Mouse (Mus musculus): ENCODE results near the gene Krt88. TPM values are rescaled to one million over a fixed set of nuclear protein-coding genes. Genes with fewer than 3 reads are reported as not detected.

The Krt88 gene
- polyA plus RNA-seq, 1 experiment from 2014 or later = not detected

Other genes with a start within 250 kb of the Krt88 start
- gene Grasp, start 223.6 kb upstream of the Krt88 start, polyA plus RNA-seq (2015; fragmentation: Nextera tagmentation; extraction: Ambion mirVana) = 6.9 and 7.9 TPM in 2 replicates
- gene Nr4a1, start 193.5 kb upstream of the Krt88 start, polyA plus RNA-seq (2015; fragmentation: Nextera tagmentation; extraction: Ambion mirVana) = 9.2 and 9.9 TPM in 2 replicates
- 74.5 and 76.8 TPM in 2 replicates for gene Atg101, start 163.5 kb upstream of the Krt88 start, polyA plus RNA-seq (2015; fragmentation: Nextera tagmentation; extraction: Ambion mirVana)
- 48.1 and 50.0 TPM in 2 replicates for gene 6030408B16Rik, start 154.5 kb upstream of the Krt88 start, polyA plus RNA-seq (2015; fragmentation: Nextera tagmentation; extraction: Ambion mirVana)
- gene Krt80, start 77.6 kb upstream of the Krt88 start, polyA plus RNA-seq (2015; fragmentation: Nextera tagmentation; extraction: Ambion mirVana) = 1.7 and 2.0 TPM in 2 replicates
- gene Krt7, start 36.7 kb upstream of the Krt88 start, polyA plus RNA-seq (2015; fragmentation: Nextera tagmentation; extraction: Ambion mirVana) = 152 and 158 TPM in 2 replicates
- 0.38 and 0.39 TPM in 2 replicates for gene Krt87, start 8.9 kb upstream of the Krt88 start, polyA plus RNA-seq (2015; fragmentation: Nextera tagmentation; extraction: Ambion mirVana)
- not detected in 2 replicates for gene Krt81, start 16.0 kb downstream of the Krt88 start, polyA plus RNA-seq (2015; fragmentation: Nextera tagmentation; extraction: Ambion mirVana)
- gene Krt86, start 25.7 kb downstream of the Krt88 start, polyA plus RNA-seq (2015; fragmentation: Nextera tagmentation; extraction: Ambion mirVana) = not detected in 2 replicates
- gene Krt83, start 43.8 kb downstream of the Krt88 start, polyA plus RNA-seq (2015; fragmentation: Nextera tagmentation; extraction: Ambion mirVana) = 0.13 TPM in 1 of 2 replicates, not detected in the other
- not detected in 2 replicates for gene Gm49425, start 69.5 kb downstream of the Krt88 start, polyA plus RNA-seq (2015; fragmentation: Nextera tagmentation; extraction: Ambion mirVana)
- gene Krt84, start 85.1 kb downstream of the Krt88 start, polyA plus RNA-seq (2015; fragmentation: Nextera tagmentation; extraction: Ambion mirVana) = not detected in 2 replicates
- not detected in 2 replicates for gene Krt82, start 102.9 kb downstream of the Krt88 start, polyA plus RNA-seq (2015; fragmentation: Nextera tagmentation; extraction: Ambion mirVana)
- 0.05 TPM in 1 of 2 replicates, not detected in the other for gene Krt90, start 115.2 kb downstream of the Krt88 start, polyA plus RNA-seq (2015; fragmentation: Nextera tagmentation; extraction: Ambion mirVana)
- gene Krt75, start 126.2 kb downstream of the Krt88 start, polyA plus RNA-seq (2015; fragmentation: Nextera tagmentation; extraction: Ambion mirVana) = 0.05 and 0.14 TPM in 2 replicates
- not detected in 2 replicates for gene Gm5414, start 180.4 kb downstream of the Krt88 start, polyA plus RNA-seq (2015; fragmentation: Nextera tagmentation; extraction: Ambion mirVana)
- not detected in 2 replicates for gene Gm5478, start 199.6 kb downstream of the Krt88 start, polyA plus RNA-seq (2015; fragmentation: Nextera tagmentation; extraction: Ambion mirVana)
- gene Krt6b, start 232.5 kb downstream of the Krt88 start, polyA plus RNA-seq (2015; fragmentation: Nextera tagmentation; extraction: Ambion mirVana) = not detected in 2 replicates
- gene Krt6a, start 246.6 kb downstream of the Krt88 start, polyA plus RNA-seq (2015; fragmentation: Nextera tagmentation; extraction: Ambion mirVana) = 0.39 and 1.5 TPM in 2 replicates